Mouse (Mus musculus) spleen, postnatal 36 days (tissue): Measurements from ENCODE around the gene Selenov.
A peak's percentile ranks its signal among the peaks of the same experiment; 100 is the strongest.

Source experiments
- DNase-seq, 2 experiments: peaks; one replicate each; pipeline ENCODE4 v3.0.0; 2022; ENCODE audit warnings: low spot score in 2 of 2, mixed read lengths in 1 of 2

Gene Selenov

DNA sequence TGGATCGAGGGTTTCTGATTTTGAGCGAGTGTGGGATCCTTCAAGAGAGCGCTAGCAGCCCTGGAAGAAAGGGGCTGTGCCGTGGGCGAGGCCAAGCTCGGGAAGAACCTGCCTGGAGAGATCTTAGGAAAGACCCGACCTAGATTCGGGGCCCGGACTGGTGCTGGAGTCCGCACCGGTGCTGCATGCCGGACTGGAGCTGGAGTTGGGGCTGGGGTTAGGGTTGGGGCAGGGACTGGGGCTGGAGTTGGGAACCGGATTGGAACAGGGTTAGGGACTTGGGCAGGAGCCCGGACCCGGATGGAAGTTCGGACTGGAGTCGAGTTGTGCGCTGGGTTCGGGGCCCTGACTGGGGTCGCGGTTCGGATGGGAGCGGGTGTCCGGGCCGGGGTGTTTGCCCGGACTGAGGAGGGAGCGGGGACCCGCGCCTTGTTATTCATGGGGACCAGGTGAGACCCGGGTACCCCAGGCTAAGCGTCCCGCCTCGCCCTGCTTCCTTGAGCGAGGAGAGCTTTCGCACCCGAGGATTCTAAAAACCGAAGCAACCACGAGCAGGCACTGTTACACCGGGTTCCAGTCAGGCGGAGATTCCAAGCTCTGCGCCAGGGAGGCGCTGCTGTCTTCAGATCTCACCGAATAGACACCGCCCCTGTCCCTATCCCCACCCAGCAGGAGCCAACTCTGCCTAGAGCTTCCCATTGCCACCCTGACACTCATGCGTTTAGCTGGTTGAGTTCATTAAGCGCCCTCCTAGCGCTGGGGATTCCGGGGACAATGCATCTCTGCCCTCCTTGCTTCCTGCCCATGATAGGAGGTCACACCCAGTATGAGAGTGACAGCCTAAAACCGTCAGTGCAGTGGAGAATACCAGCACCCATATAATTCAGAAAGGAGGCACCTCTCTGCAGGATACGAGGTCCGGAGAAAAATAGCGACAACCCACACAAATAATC, at the start of gene Selenov:
Selenov (minus strand) TSS at position 549 of the 953 bp plus-strand sequence.
- DNase-seq: no peak

DNA sequence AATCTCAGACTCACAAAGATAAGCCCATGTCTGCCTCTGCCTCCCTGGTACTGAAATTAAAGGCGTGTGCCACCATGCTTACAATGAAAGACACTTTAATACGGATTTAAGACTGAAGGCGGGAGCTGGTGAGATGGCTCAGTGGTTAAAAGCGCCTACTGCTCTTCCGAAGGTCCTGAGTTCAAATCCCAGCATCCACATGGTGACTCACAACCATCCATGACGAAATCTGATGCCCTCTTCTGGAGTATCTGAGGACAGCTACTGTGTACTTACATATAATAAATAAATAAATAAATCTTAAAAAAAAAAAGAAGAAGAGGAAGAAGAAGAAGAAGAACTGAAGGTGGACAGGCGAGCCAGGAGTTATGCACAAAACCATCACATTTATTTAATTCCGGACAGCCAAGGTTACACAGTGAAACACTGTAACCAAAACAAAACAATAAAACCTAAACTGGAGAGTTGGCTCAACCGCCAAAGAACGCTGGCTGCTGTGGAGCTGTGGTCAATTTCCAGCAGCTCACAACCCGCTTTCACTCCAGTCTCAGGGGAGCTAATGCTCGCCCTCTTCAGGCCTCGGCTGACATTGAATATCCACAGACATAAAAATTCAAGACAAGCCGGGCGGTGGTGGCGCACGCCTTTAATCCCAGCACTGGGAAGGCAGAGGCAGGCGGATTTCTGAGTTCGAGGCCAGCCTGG, 48.4 kb upstream of the Selenov start:
- DNase-seq: peak; percentile 57 to 70

DNA sequence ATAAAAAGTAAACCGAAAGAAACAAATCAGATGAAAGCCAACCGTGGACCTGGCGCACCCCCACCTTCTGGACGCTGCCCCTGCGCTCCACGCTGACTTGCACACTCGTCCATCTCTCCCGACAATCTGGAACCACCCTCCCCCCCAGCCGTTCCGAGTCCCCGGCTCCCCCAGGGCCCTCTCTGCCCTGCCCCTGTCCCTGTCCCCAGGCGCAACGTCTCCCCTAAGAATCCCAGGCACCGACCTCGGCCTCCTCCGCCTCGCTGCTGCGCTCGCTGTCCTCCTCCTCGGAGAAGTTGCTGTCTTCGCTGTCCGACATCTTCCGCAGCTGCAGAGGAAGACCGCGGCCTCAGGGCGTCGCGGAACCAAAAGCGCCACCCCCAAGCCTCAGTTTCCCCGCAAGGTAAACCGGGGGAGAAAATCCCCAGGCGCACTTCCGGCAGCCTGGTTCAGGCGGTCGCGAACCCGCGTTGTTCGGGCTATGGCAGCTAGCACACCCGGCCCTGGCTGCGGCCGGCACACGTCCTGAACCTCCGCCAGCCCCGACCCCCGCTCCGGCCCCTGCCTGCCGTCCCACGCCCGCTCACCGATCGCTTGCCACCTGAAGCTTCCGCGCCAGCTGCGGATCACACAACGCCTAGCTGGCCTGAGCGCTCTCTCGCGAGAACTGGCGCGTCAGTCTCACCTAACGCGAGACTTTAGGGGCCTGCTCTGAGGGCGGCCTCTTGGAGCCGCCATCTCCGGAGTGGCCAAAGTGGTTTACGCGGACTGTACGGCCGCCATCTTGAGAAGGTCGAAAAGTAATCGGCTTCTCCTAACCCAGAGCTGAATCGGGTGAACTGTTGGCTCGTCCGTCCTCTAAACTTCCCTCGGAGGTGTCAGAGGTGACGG, 47.4 kb upstream of the Selenov start, which contains the start of gene Supt5:
Supt5 (minus strand) TSS at position 639 of the 891 bp plus-strand sequence.
- DNase-seq: peak; percentile 98 to 99

DNA sequence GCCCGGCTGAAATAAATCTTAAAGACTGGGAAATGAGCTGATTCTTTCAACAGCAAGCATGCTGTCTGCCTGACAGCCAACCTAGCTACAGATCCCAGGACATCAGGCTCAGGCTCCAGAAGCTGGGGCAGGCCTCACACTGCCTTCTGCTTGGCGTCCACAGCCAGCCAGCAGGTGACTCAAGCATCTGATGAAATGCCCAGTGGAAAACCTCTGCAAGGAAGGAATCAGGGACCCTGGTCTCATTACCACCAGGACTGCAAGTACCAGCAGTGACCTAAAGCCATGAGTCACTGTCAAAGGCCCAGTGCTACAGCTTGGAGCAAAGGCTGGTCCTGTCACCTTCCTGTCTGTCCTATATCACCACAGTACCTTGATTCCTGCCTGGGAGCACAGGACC, 44.5 kb upstream of the Selenov start:
- DNase-seq: no peak

DNA sequence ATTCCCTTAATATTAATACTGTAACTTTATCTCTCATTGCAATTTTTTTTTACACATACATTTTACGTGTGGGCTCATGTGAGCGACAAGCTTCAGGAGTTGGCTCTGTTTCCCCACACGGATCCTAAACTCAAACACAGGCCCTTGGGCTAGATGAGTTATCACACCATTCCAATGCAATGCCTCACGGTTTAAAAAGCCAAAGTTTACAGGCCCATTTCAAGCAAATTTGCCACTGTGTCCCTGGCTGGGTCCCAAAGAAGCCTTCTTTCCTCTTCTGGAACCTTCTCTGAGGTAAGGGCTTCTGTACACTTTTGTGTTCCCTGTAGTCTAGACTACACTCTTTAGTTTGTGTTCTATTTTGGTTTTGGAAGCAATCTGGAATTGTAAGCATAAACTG, 43.5 kb upstream of the Selenov start:
- no peak for DNase-seq

DNA sequence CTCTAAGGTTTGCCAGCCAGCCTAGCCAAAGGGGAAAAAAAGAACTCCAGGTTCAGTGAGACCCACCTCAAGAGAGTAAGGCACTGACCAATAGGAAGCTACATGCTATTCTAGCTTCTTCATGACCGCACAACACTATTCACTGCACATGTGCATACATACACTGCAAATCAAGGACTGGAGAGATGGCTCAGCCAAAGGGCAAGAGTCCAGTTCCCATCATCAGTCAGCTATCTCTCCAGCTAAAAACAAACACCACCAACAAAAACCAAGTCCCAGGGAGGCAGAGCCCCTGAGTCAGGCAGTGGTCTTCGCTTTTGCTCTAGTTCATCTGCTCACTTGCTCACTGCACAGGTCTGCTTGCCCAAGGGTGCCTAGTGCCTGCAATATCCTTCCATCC, 37.3 kb upstream of the Selenov start:
- no peak for DNase-seq

DNA sequence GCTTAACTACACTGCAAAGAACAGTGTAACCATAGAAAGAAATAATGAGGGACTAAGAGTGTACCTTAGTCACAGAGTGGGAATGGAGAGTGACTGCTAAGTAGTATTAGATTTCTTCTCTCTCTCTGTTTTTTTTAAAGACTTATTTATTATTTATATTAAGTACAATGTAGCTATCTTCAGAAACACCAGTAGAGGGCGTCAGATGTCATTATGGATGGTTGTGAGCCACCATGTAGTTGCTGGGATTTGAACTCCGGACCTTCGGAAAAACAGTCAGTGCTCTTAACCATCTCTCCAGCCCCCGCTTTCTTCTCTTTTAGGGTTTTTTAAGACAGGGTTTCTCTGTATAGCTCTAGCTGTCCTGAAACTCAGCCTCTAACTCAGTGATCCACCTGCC, 35.5 kb upstream of the Selenov start:
- DNase-seq: no peak

DNA sequence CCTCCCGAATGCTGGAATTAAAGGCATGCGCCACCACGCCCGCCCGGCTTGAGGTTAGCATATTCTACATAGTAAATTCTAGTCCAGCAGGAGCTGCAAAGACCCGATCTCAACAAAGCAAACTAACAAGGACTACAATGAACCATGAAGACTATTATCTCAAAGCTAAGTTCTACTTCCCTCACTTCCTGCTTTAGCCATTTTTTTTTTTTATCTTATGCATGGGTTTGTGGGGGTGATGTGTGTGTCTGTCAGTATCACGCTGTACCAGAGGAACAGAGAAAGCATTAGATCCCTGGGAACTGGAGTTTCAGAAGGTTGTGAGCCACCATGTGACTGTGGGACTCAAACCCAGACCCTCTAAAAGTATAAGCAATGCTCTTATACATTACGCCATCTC, 34.3 kb upstream of the Selenov start:
- DNase-seq: no peak

DNA sequence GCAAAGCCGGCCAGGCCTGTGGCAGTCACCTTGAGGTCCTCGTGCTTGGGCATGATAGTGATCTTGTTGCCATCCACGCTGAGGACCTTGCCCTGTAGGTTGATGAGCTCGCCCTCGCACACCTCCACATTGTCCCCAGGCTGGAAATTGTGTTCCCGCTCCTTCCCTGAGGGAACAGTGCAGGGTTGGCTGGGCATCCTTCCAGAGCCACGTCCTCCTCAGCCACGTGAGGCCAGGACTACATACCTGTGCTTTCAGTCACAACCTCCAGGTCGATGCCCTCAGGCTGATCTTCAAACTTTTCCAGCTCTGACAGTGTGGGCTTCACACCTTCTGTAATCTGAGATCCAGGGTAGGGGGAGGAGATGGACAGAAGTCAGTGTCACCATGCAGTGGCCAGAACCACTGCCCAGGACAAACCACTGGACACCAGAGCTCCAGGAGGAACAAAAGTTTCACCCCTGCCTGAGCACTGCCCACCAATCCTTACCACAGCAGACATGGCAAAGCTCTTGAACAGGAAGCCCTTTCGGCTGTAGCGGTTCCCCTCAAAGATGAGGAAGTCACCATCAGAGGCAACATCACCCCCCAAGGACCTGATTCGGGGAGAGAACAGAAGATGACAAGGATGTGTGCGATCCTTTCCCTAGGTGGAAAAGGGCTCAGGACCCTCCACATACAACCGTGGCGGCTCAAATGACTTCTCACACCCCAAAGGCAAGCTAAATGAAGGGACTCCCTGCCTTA, 31.2 kb upstream of the Selenov start:
- no peak for DNase-seq

DNA sequence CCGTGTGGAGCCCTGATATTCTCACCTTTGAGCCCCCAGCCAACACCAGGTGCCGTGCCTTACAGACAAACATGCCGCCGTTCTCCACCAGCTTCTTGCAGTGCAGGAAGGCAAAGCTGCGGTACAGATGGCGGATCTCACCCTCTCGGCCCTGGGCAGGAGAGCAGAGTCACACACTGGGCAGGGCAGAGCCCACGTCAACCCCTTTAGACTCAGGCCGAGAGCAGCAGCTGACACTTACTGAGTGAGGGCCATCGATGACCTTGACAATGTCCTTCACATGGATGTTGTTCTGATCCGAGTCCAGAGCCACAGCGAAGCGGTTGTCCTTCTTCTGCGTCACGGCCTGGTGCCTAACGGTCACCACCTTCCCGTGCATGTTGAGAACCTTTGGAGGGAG, 27.7 kb upstream of the Selenov start:
- no peak for DNase-seq

DNA sequence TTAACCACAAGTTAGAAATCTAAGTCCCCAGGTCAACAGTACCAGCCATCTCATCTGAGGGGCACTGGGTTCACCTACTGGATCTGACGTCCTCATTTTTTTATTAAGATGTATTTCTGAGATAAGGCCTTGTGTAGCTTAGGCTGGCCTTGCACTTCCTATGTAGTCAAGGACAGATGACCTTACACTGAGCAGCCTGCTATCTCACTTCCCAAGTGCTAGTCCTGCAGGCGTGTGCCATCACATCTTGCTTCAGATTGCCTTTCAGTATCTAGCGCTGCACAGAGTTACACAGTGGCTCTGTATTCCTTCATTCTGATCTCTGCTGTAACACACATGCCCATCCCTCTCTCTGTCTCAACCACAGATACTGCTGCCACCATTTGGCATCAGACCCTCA, 27.1 kb upstream of the Selenov start:
- no peak for DNase-seq

DNA sequence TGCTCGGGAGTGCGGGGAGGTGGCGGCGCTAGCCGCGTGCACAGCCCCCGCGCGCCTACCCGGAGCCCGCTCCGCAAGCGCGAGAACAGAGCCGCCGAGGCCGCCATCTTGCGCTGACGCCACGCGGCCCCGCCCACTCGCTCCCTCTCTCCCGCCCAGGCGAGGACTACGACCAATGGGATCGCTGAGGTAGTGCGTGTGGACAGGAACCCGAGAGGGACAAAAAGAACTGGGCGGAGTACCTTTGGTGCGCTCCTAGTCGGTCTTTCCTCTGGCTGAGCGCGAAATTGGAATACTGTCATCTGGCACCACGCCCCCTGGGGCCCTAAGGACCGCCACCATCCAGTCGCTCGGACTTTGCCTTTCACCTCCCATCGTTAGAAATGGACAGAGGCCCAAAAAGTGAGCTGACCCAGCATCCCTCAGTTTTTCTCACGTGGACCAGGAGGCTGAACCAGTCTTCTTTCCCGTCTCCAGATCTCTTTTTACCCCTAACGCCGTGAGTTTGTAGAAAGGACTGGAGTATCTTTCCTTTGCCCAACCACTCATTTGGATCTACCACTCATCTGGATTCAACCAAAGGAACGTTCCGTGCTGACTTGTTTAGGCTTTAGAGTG, 21.0 kb upstream of the Selenov start, which contains the start of gene Timm50:
Timm50 (minus strand) TSS at position 147 of the 618 bp plus-strand sequence.
- DNase-seq: peak; percentile 93 to 95

DNA sequence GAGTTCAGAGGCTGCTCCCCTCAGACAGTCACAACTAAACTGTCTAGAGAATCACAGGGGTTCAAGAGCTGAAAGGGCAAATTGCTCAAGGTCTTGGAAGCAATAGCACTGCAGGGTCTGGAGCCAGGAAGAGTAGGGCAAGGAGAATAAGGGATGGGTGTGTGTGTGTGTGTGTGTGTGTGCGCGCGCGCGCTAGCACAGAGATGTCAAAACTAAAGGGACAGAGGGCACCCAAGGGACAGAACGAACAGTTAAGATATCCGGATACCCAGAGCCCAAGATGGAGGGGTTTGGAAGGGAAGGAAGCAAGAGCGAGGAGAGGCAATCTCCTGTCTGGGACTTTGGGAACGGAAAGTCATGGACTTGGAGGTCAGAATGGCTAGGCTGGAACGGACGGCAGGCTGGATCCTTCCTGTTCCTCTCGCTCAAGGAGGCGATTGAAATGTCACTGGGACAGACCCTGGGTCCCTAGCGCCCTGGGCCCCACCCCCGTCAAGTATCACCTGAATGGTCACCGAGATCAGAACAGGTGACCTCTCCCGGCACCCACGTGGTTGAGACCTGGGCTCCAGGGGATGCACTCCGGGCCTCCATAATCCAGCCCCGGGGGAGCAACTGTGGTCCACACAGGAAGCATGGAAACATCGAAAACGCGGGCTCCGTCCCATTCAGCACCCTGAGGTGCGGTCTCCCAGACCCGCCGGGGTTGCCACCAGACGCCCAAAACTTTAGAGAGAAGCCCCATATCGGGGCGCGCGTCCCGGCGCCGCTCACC, 20.4 kb upstream of the Selenov start:
- DNase-seq: no peak

DNA sequence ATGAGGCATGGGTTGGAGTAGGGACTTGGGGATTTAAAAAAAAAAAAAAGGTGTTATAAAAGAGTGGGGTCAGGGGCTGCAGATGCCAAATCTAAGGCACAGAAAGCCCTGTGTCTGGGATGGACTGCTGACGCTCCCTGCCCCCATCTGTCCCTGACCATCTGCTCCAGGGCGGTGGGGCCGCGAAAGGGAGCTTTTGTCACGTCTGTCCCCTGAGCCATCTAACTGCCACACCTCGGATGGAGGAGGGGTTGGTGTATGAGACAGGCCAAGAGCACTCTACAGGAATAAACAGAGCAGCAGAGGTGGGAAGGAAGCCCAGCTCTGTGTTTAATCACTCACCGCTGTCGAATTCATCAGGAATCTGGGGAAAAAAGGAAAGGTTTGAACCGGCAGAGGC, 18.8 kb upstream of the Selenov start:
- DNase-seq: no peak

DNA sequence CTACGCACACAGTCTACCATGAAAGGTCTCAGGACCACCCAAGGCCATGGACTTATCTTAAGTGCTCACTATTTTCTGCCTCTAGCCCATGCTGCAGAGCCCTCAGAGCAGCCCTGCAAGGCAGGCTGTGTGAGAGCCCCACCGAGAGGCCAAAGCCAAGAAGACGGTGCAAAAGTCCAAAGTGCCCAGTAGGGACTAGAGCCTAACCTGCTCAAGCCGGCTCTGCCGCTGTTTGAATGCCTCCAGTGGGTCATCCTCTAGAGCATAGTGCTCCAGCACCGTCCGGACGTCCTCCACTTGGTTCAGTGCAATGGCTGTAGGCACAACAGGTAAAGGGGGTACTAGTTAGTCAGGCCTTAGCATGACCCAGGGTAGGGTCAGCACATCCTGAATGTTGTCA, 15.2 kb upstream of the Selenov start:
- DNase-seq: no peak

DNA sequence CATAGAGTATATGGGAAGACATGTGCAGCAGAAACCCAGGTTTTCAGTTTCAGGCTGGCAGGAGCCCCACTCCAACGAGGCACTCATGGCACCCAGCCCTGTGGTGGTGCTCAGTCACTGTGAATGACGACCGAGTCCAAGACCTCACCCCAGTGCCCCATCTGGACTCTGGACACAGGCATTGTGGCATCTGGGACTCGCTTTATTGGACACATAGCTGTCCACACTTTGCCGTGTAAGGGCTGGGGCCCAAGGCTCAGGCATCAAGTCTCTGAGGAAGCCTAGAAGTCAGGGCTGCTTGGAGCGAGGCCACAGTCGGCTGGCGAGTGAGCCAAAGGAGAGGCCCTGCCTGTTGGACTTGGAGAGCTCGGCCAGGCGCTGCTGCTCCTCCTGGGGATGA, 14.7 kb upstream of the Selenov start:
- DNase-seq: no peak

DNA sequence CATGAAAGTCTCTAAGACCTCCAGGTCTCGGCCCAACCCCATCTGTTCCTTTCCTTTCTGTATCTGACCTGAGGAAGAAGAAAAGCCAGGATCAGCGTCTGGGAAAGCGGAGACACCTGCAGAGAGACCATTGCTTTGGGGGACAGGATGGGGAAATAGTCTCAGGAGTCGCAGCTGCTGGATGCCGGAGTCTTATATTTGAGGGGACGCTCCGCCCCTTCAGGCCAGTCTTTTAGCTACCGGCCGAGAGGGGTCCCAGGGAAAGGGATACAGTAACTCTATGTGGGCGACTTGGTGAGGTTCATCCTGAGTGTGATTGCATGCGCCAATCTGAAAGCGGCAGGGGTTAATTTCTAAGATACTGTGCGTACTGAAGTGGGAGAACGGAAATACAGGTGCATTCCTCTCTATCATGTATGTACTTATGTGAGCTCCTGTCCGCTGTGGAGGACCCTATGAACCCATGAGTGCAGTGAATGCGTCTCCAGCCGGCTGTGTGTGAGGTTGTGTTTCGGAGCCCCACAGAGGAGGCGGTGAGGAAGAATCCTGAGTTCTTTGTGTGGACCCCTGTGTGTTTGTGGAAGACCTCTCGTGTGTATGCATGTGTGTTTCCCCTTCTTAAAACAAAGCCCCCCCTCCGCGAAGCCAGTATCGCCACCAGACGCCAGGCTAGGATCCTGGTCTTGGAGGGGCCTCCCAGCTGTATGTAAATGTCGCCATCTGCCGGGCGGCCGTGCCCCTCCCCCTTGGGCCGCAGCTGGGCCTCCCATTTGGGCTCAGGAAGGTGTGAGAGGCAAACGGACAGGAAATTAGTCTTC, 10.8 kb upstream of the Selenov start, which contains the start of gene Dll3:
Dll3 (minus strand) TSS at position 623 of the 818 bp plus-strand sequence.
- peak; percentile 38 to 51 for DNase-seq

DNA sequence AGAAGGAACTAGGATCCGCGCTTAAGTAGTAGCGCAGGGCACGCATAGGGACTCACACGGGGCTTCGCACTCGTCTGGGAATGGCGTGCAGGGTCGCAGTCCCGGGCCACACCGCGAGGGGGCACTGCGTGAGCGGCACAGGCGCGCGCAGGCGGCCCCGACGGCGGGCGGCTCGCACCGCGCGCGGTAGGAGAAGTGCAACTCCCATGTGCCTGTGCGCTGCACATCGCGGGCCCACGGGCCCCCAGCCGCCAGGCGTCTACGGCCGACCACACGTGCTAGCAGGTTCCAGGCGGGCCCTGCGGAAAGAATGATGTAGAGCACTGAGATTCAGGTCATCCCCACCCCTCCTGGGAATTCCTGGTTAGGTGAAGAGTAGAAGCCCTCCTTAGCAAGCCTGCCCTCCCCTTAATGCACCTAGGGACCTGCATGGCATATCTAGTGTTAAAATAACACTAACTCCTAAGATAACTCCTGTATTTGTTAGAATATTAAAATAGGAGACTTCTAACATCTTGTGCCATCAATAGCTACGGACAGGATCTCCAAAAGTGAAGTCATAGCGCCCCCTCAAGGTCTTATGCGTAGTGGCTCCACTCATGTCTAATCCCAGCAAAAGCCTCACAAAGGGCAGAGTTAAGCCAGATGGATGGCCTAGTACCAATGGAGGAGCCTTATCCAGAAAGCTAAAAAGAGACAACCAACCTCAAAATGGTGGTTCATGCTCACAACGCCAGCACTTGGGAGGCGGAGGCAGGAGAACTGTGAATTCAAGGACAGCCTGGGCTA, 8.0 kb upstream of the Selenov start:
- no peak for DNase-seq
